ENCODE assay signal across 10 mouse cellular contexts in genomic region chr17:59039754-59040153, GRCm38 (mm10). TPM values are rescaled to one million over a fixed set of nuclear protein-coding genes. Genes with fewer than 3 reads are reported as not detected.
DNase-seq lines count a peak whose midpoint lies in the region; ATAC-seq and TF ChIP-seq lines count a peak whose summit lies in the region.
"Had no signal": no experiment of that assay in that cellular context is flagged by ENCODE, and none has a peak within 500 bp of the region (broad histone marks: within the 10 kb centered on the region; RNA-seq: fewer than 3 reads in every experiment).

No protein-coding gene starts in this region.

- no peaks in the 10 kb centered on the region for H3K9me3 ChIP-seq in hindbrain, embryonic 11.5 days (ENCODE audit: control insufficient read depth, low read length)
- H3K9me3 ChIP-seq in hindbrain, embryonic 12.5 days (replicated peaks), result no peaks in the 10 kb centered on the region
- H3K9me3 ChIP-seq in MEL (replicated peaks; ENCODE audit: insufficient read depth, low read length), result no peaks in the 10 kb centered on the region
- H3K9me3 ChIP-seq: limb, embryonic 12.5 days; stomach, embryonic 15.5 days had no signal

- no peak for ATAC-seq in hindbrain, embryonic 11.5 days (ENCODE audit: low FRiP score)
- no peak for ATAC-seq in hindbrain, embryonic 12.5 days (ENCODE audit: low FRiP score)

- H3K4me3 ChIP-seq in hindbrain, embryonic 11.5 days (ENCODE audit: low read depth, low read length), result no peak overlapping the region
- H3K4me3 ChIP-seq in hindbrain, embryonic 12.5 days, result no peak overlapping the region
- H3K4me3 ChIP-seq in MEL (ENCODE audit: control insufficient read depth in 1 of 2, insufficient read depth in 1 of 2, low read depth in 2 of 2, low read length in 2 of 2), result peak overlapping the region in 1 of 2 experiments; percentile 30; a peak in 1 of 4 replicates
- H3K4me3 ChIP-seq: limb, embryonic 12.5 days; stomach, embryonic 15.5 days had no signal

- H3K4me1 ChIP-seq in hindbrain, embryonic 11.5 days (replicated peaks; ENCODE audit: control insufficient read depth, insufficient read depth, low read length), result no peaks in the 10 kb centered on the region
- H3K4me1 ChIP-seq in hindbrain, embryonic 12.5 days, result no peaks in the 10 kb centered on the region
- 0 out of 4 replicates have a peak, but pooled peaks cover 0 to 2% of the 10 kb centered on the region in 2 experiments for H3K4me1 ChIP-seq in MEL (ENCODE audit: control insufficient read depth in 1 of 2, insufficient read depth in 2 of 2, low read length in 2 of 2)
- H3K4me1 ChIP-seq: limb, embryonic 12.5 days; stomach, embryonic 15.5 days had no signal

- no peak for TF ChIP-seq POLR2A in MEL (IDR thresholded peaks at IDR 0.05; ENCODE audit: control insufficient read depth in 1 of 2, insufficient read depth in 1 of 2, low read depth in 1 of 2, low read length in 2 of 2, poor library complexity in 1 of 2)

- no peaks in the 10 kb centered on the region for H3K27me3 ChIP-seq in hindbrain, embryonic 11.5 days (ENCODE audit: control insufficient read depth, insufficient read depth, low read length)
- H3K27me3 ChIP-seq in hindbrain, embryonic 12.5 days, result no peaks in the 10 kb centered on the region
- H3K27me3 ChIP-seq in MEL (ENCODE audit: control insufficient read depth in 1 of 2, insufficient read depth in 2 of 2, low read length in 2 of 2), result no peaks in the 10 kb centered on the region
- H3K27me3 ChIP-seq: limb, embryonic 12.5 days; stomach, embryonic 15.5 days had no signal

- no peaks in the 10 kb centered on the region for H3K79me2 ChIP-seq in MEL (ENCODE audit: control insufficient read depth, insufficient read depth, low read length, poor library complexity)

- TF ChIP-seq RAD21 in MEL (IDR thresholded peaks at IDR 0.05; ENCODE audit: low read depth, low read length), result peak; percentile 90

- H3K9ac ChIP-seq in hindbrain, embryonic 11.5 days (ENCODE audit: low read depth, low read length), result no peak overlapping the region
- no peak overlapping the region for H3K9ac ChIP-seq in hindbrain, embryonic 12.5 days
- H3K9ac ChIP-seq in MEL (ENCODE audit: control insufficient read depth, low read depth, low read length, poor library complexity, severe bottlenecking), result no peak overlapping the region
- H3K9ac ChIP-seq: limb, embryonic 12.5 days; stomach, embryonic 15.5 days had no signal

- no peak for TF ChIP-seq EP300 in MEL (IDR thresholded peaks at IDR 0.05; ENCODE audit: low read depth in 1 of 2, low read length in 2 of 2)

- H3K4me2 ChIP-seq in hindbrain, embryonic 11.5 days (replicated peaks; ENCODE audit: low read depth, low read length), result no peak overlapping the region
- H3K4me2 ChIP-seq in hindbrain, embryonic 12.5 days (replicated peaks), result no peak overlapping the region
- H3K4me2 ChIP-seq: limb, embryonic 12.5 days; stomach, embryonic 15.5 days had no signal

- peak; percentile 38 for DNase-seq in hindbrain, embryonic 11.5 days (ENCODE audit: low spot score)
- DNase-seq in 3134 (ENCODE audit: extremely low read depth, insufficient read length, low spot score), result peak; percentile 38
- peak; percentile 74 for DNase-seq in MEL (ENCODE audit: low read depth, low spot score)
- peak; percentile 24 for DNase-seq in forelimb bud, embryonic 11.5 days (ENCODE audit: low read depth, low spot score)
- no peak for DNase-seq in urinary bladder, postnatal 36 days (ENCODE audit: low spot score in 2 of 2)
- no peak for DNase-seq in lung, postnatal 10 days
- no peak for DNase-seq in ovary, postnatal 10 days (ENCODE audit: low spot score)

- 68% methylated on average over 5 of the region's 5 CpGs for WGBS in hindbrain, embryonic 11.5 days
- 59% methylated on average over 5 of the region's 5 CpGs for WGBS in hindbrain, embryonic 12.5 days

- no peak overlapping the region for H3K27ac ChIP-seq in hindbrain, embryonic 11.5 days (ENCODE audit: low read depth, low read length)
- no peak overlapping the region for H3K27ac ChIP-seq in hindbrain, embryonic 12.5 days
- no peak overlapping the region for H3K27ac ChIP-seq in MEL (ENCODE audit: control insufficient read depth, low read depth, low read length)
- H3K27ac ChIP-seq: limb, embryonic 12.5 days; stomach, embryonic 15.5 days had no signal

- TF ChIP-seq CTCF in MEL (IDR thresholded peaks at IDR 0.05 in 2 of 3, conservative IDR thresholded peaks at IDR 0.05 in 1 of 3; ENCODE audit: control insufficient read depth in 1 of 3, insufficient read depth in 1 of 3, low read depth in 2 of 3, low read length in 3 of 3, poor library complexity in 1 of 3, severe bottlenecking in 1 of 3), result peak in 2 of 3 experiments; percentile 12 to 73; a peak in 2 of 6 replicates

- no peaks in the 10 kb centered on the region for H3K36me3 ChIP-seq in hindbrain, embryonic 11.5 days (ENCODE audit: control insufficient read depth, insufficient read depth, low read length)
- no peaks in the 10 kb centered on the region for H3K36me3 ChIP-seq in hindbrain, embryonic 12.5 days
- no peaks in the 10 kb centered on the region for H3K36me3 ChIP-seq in MEL (ENCODE audit: control insufficient read depth in 1 of 2, insufficient read depth in 2 of 2, low read length in 2 of 2)
- H3K36me3 ChIP-seq: limb, embryonic 12.5 days; stomach, embryonic 15.5 days had no signal

TF ChIP-seq in MEL, 35 proteins besides CTCF, POLR2A, EP300 and RAD21:
- TF ChIP-seq SMC3 (IDR thresholded peaks at IDR 0.05; ENCODE audit: low read depth, low read length), result peak; percentile 69
- no peak for TF ChIP-seq MEF2A (IDR thresholded peaks at IDR 0.05; ENCODE audit: extremely low read depth, insufficient replicate concordance, low read depth, low read length, poor library complexity, severe bottlenecking)
- TF ChIP-seq ZC3H11A (IDR thresholded peaks at IDR 0.05; ENCODE audit: low read depth, low read length), result peak; percentile 60

RNA-seq across cellular contexts. Expression of gene Nudt12, which starts 26.6 kb away (rescaled TPM):
- polyA plus RNA-seq in hindbrain, embryonic 11.5 days (2014; fragmentation: Nextera tagmentation; extraction: Ambion mirVana), result 8.0 and 8.8 TPM in 2 replicates
- polyA plus RNA-seq in hindbrain, embryonic 12.5 days (2016; fragmentation: Nextera tagmentation; extraction: Ambion mirVana), result 5.8 and 6.5 TPM in 2 replicates
- total RNA-seq in MEL (2012; rRNA removed), result not detected in 2 replicates
- polyA plus RNA-seq in MEL (2012; ENCODE audit: insufficient read depth in 1 of 2, insufficient read length in 2 of 2, low read depth in 1 of 2, low replicate concordance in 2 of 2, missing spikeins in 1 of 2), result not detected

RNA-seq across cellular contexts. Expression of gene Pdzph1, which starts 48.6 kb away (rescaled TPM):
- polyA plus RNA-seq in hindbrain, embryonic 11.5 days (2014; fragmentation: Nextera tagmentation; extraction: Ambion mirVana), result 10.6 and 10.9 TPM in 2 replicates
- polyA plus RNA-seq in hindbrain, embryonic 12.5 days (2016; fragmentation: Nextera tagmentation; extraction: Ambion mirVana), result 3.9 and 5.1 TPM in 2 replicates
- 0.15 and 0.36 TPM in 2 replicates for total RNA-seq in MEL (2012; rRNA removed)
- polyA plus RNA-seq in MEL (2012; ENCODE audit: insufficient read depth in 1 of 2, insufficient read length in 2 of 2, low read depth in 1 of 2, low replicate concordance in 2 of 2, missing spikeins in 1 of 2), result 1 to 10 TPM in 1 of 2 experiments, not detected in 1; 1.3 TPM
- polyA plus RNA-seq: limb, embryonic 12.5 days; stomach, embryonic 15.5 days had no signal

Comparison
In these comparisons a context has a peak if more than half of its experiments do, and no peak if none do; other contexts are left out.
1. DNase-seq: peak in hindbrain, embryonic 11.5 days (single experiment), 3134 (single experiment), MEL (single experiment) and forelimb bud, embryonic 11.5 days (single experiment); none in urinary bladder, postnatal 36 days (0 of 2), lung, postnatal 10 days (single experiment) and ovary, postnatal 10 days (single experiment).